Mouse (Mus musculus) right cerebral cortex, adult 2 months (tissue): Measurements from ENCODE around the gene Heyl.
"Not testable (repeated sequence)": the region's sequence is repeated elsewhere in the genome, so short reads cannot be mapped to it uniquely, and the experiment has no call there.

ENCODE experiments used
- DNase-seq, 2 experiments: peaks; one replicate each; pipeline ENCODE4 v3.0.0; 2021 to 2022; ENCODE audit warnings: low spot score in 2 of 2

Heyl gene

DNA sequence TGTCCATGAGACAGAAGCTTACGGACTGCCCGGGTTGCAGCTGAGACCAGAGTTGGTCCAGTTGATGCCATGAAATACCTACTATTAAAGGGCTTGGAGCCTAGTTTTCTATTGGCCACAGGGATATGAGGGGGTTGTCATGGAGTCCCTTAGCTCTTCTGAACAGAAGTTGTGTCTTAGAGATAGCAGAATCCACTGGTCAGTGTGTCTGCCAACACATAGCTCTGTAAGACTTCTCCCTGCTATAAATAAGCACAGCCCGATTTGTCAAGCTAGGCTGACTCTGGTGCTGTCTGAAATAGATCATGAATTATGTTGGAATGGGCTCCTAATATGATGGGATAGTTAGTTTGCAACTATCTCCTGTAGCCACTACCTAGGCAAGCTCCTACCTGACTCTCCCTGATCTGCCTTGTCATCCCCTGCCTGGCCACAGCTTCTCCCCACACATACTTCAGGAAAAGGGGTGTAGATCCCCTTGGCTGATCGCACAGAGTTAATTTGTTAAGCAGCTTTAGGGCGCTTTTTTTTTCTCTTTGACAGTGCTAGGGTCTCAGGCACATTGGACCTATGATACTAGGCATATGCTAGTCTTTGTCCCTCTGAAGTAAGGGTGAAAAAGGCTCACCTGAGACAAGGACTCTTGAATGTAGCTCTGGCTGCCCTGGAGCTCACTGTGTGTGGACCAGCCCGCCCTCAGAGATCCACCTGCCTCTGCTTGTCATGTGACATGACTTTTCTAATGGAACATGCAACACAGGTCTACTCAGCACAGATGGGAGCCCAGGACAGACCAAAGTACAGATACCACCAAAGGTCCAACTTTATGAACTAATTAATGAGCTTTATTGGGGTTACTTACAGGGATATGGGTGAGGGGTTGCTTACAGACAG, 51.6 kb downstream of the Heyl start:
- DNase-seq: no peak

DNA sequence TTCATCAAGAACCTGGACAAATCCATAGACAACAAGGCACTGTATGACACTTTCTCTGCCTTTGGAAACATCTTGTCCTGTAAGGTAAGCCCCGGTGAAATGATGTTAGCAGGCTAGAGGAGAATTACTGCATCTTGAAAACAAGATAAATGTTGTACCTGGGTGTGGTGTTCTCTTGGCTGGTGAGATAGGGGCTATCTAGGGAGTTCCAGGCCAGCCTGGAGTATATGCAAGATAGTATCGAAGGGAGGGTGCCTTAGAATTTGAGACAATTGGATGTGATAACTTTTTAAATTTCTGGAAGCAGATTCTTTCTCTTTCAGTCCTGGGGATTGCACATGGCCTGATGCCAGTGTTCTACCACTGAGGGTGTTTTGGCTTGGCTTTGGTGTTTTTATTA, 53.4 kb downstream of the Heyl start:
- DNase-seq: no peak

DNA sequence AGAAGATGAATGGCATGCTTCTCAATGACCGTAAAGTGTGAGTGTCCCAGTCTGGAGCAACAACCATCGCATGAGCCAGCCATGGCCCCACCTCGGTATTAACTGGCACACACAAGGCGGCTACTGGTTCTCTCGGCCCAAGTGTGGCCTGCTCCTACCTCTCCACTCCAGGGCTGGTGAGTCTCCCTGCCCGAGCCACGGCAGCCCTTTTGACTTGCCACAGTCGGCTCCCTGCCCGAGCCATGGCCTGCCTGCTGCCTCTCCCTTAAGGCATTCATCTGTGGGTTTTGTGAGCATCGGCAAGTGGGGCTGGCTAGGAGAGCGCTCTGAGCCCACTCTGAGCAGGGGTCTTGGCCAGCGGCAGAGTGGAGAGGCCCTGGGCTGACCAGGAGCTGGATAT, 55.7 kb downstream of the Heyl start:
- DNase-seq: no peak

DNA sequence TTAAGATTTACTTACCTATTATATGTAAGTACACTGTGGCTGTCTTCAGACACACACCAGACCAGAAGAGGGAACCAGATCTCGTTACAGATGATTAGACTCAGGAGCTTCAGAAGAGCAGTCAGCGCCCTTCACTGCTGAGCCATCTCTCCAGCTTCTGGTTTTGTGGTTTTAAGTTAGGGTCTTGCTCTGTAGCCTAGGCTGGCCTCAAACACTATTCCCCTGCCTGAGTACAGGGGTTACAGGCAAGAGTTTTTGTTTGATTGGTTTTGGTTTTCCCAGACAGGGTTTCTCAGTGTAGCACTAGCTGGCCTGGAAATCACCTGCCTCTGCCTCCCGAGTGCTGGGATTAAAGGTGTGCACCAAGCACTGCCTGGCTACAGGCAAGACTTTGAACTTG, 59.0 kb downstream of the Heyl start:
- DNase-seq: no peak

DNA sequence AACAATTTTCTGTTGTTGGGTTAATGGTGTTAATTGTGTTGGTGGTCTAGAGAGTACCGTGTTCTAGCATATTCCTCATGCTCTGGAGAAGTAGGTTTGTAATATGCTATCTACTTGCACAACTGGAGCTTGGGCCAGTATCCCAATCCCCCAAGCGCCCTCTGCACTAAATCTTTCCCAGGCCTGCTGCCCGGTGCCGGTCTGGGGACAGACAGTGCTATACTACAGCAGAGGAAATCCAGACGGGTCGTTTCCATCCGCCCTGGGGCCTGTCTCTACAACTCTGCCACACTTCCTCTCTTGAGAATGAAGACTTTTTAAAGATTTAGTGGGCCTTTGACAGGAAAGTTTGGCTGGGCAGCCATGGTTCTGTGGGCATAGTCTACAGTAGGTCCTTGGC, 59.6 kb downstream of the Heyl start:
- no peak for DNase-seq

DNA sequence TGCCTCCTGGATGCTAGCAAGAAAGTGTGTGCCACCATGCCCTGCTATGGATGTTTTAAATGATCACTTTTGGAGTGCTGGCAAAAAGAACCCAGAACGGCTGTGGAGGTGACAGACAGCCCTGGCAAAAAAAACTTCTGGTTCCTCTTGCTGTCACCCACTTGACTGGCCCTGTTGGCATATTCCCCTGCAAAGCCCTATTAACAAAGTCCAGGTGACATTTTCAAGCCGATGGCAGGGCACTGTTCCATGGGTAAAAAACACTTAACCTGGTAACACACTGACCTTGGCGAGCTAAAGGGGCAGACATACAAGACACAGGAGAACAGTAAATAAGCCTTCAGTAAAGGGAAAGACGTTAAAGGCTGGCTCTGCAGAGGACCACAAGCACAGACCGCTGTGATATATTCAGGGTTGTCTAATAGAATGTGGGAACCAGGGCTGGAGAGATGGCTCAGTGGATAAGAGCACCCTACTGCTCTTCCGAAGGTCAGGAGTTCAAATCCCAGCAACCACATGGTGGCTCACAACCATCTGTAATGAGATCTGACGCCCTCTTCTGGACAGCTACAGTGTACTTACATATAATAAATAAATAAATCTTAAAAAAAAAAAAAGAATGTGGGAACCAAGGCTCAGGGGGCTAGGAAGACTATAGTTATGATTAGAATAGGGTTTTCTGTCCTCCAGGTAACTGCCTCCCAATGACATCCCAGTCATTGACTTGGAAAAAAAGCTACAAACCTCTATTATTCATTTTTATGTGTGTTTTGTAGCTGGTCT, 60.5 kb downstream of the Heyl start:
- DNase-seq: no peak

DNA sequence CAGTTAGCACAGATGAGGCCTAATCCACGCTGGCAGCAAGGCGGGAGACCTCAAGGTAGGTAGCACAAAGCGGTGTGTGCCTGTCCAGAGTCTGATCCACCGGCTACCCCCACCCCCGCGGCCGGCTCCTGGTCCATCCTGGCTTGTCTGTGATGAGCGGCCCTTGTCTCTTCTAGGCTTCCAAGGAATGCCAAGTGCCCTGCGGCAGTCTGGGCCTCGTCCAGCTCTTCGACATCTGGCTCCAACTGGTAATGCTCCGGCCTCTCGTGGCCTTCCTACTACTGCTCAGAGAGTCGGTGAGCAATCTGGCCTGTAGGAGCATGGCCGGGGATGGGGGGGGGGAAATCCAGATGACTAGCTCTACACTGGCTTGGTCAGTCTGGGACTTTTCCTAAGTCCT, 61.7 kb downstream of the Heyl start:
- not testable (repeated sequence) for DNase-seq

DNA sequence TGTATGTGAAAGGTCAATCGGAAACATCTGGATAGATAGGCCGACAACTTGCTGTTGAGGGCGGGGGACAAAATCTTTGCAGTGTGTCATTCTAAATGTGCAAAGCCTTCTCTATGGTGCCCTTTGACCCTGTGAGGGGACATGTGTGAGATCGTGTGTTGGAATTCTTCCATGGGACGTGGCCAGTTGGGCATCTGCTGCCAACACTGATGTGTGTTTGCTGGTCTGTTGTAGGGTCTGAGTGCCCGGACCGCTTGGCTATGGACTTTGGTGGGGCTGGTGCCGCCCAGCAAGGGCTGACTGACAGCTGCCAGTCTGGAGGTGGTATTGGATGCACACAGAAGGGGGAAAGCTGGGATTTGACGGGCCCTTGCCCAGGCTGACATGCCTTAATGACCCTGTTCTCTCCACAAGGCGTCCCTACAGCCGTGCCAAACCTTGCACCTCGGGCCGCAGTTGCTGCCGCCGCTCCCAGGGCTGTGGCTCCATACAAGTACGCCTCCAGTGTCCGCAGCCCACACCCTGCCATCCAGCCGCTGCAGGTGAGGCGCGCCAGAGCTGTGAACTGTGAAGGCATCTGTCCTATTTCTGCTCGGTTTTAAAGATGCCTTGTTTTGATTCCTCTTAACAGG, 62.3 kb downstream of the Heyl start:
- no peak for DNase-seq

DNA sequence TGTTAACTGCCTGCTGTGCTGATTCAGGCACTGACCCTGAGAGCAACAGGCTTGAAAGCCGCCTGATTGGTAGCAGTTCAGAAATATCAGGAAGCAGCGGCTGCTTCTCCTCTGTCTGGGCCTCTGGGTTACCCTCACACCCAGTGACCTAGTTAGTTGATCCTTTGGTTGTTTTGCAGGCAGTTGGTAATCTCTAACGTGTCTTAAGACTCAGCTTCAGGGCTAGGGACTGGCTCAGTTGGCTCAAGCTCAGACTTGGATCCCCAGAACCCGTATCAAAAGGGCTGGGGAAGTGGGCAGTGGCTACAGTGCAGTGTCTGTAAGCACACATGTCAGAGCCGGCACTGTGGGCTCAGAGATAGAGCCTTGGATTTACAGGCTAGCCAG, 62.8 kb downstream of the Heyl start:
- no peak for DNase-seq

DNA sequence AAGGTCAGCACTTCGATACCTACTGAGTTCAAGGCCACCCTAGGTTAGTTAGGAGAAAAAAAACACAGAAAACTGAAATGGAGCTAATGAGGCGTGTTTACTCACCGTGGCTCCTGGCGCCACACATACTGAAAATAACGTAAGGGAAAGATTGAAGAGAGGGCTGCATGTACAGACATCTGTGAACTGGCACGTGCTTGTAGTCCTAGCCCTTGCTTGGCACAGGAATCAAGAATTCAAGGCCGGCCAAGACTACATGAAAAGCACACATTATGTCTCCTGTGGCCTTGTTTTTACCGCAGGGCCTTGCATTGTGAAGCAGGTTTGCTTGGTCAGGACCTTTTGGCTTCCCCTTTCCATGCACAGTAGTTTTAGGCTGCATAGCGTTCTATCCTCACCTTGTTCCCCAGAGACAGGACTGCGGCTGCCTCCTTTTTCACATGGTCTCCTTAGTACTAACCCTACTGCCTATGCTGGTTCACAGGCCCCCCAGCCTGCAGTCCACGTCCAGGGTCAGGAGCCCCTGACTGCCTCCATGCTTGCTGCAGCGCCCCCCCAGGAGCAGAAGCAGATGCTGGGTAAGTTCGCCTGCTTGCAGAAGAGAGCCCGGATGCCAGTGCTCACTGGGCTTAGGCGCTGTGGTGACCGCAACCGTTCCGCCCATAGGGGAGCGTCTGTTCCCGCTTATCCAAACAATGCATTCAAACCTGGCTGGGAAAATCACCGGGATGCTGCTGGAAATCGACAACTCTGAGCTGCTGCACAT, 64.0 kb downstream of the Heyl start:
- DNase-seq: no peak

DNA sequence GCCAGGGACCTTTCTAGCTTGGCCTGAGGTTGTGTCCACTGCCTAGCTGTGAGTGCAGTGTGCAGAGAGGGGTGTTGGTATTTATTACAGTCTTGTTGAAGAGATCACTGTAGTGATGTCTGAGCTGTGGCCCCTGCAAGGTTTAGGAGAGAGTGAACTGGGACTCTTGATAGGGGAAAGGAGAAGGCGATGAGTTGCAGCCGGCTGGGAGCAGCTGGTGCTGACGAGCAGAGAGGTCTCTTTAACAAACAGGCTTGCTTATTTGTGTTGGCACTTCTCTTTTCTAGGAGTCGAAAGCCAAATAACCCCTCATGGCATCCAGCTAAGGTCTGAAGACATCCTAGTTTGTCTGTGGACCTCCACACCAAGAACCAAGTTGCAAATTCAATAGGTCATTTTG, 64.9 kb downstream of the Heyl start:
- DNase-seq: no peak

DNA sequence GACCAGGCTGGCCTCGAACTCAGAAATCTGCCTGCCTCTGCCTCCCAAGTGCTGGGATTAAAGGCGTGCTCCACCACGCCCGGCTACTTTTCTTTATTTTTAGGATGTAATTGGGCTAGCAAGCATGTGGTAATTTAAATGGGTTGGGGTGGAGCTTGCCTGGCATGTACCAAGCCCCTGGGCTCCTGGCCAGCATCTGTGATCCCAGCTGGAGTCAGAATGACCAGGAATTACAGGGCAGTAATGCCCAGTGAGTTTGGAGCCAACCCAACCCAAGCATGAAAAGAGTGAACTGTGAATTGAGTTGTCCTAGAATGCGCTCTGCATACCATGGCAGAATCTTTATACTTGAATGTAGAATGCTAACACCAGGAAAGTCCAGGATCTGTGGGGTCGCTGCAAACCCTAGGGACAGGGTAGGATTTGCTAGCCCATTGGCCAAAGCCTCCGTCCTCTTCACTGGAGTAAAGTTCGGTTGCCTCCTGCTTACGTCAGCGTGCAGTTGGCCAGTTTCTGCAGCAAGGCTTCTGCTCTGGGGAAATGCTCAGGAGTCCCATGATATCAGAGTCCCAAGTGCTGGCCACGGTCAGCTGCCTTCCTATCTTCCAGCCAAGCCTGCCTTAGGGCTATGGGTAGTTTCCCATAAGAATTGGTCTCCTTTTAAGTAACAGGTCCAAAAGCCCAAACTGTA, 65.8 kb downstream of the Heyl start:
- no peak for DNase-seq
